Mouse (Mus musculus) lung, adult 2 months (tissue): ENCODE data around the gene Tmem102.

ENCODE experiments used
- CTCF ChIP-seq: fragments of 200-500 bp; IDR thresholded peaks from 2 replicates; pipeline ENCODE4 v1.5.1; 2011; ENCODE audit warnings: mild to moderate bottlenecking, low read length, control low read depth; ENCODE audit not compliant: insufficient read depth
- POLR2A ChIP-seq: fragments of 200-500 bp; IDR thresholded peaks from 2 replicates; pipeline ENCODE4 v1.6.1; 2011; ENCODE audit warnings: low read depth, mild to moderate bottlenecking, control low read depth, low read length, borderline replicate concordance; ENCODE audit errors: extremely low read depth

DNA sequence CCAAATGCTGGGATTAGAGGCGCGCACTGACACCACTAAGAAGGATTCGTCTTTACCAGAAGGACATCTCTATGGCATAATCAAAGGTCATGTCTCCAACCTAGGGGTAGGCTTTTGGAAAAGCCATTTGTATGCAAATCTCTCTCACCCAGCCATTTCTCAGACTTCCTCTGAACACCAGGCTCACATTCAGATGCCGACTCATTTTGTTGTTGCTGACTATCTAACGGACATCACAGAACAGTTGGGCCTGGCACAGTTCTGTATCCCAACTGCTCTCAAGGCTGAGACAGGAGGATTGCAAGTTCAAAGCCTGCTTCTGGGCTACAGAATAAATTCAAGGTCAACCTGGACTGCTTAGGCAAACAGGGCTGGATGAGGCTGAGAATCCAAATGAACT is 18.1 kb downstream of the Tmem102 start:
- no peak for TF ChIP-seq POLR2A
- TF ChIP-seq CTCF, result no peak
